Mouse (Mus musculus) limb, embryonic 14.5 days (tissue): ENCODE results near the gene Commd6. TPM values are rescaled to one million over a fixed set of nuclear protein-coding genes. Genes with fewer than 3 reads are reported as not detected.

Experiments
- ATAC-seq: fragments of 200-750 bp; cut with Nextera tagmentation; 2 replicates; pipeline ENCODE4 v1.8.0; 2017; ENCODE audit warnings: low read depth, moderate number of reproducible peaks, moderate TSS enrichment; ENCODE audit not compliant: low FRiP score
- DNase-seq: peaks from one replicate; pipeline ENCODE4 v3.0.0-alpha.2; 2015; ENCODE audit warnings: low spot score
- H3K27ac ChIP-seq: fragments of 300-500 bp; sonication (generic); replicated peaks from 2 replicates; pipeline ENCODE4 v1.5.1; 2014; ENCODE audit warnings: low read depth, mild to moderate bottlenecking, low read length, moderate library complexity, mixed read lengths
- H3K27me3 ChIP-seq: fragments of 300-500 bp; sonication (generic); 2 replicates; pipeline ENCODE4 v1.6.1; 2014; ENCODE audit warnings: low read length, mixed read lengths; ENCODE audit not compliant: control insufficient read depth, insufficient read depth
- H3K36me3 ChIP-seq: fragments of 300-500 bp; sonication (generic); 2 replicates; pipeline ENCODE4 v1.6.1; 2014; ENCODE audit warnings: mild to moderate bottlenecking, low read length, moderate library complexity, mixed read lengths; ENCODE audit not compliant: control insufficient read depth, insufficient read depth
- H3K4me1 ChIP-seq: fragments of 300-500 bp; sonication (generic); 2 replicates; pipeline ENCODE4 v1.6.1; 2014; ENCODE audit warnings: antibody characterized with exemption, low read length, mixed read lengths; ENCODE audit not compliant: control insufficient read depth, insufficient read depth
- H3K4me2 ChIP-seq: fragments of 300-500 bp; sonication (generic); replicated peaks from 2 replicates; pipeline ENCODE4 v1.6.1; 2014; ENCODE audit warnings: low read depth, mild to moderate bottlenecking, low read length, moderate library complexity; ENCODE audit not compliant: severe bottlenecking
- H3K4me3 ChIP-seq: fragments of 300-500 bp; sonication (generic); replicated peaks from 2 replicates; pipeline ENCODE4 v1.5.1; 2014; ENCODE audit warnings: low read length
- H3K9ac ChIP-seq: fragments of 300-500 bp; sonication (generic); 2 replicates; pipeline ENCODE4 v1.6.1; 2014; ENCODE audit warnings: mild to moderate bottlenecking, low read depth, low read length, moderate library complexity; ENCODE audit not compliant: severe bottlenecking
- H3K9me3 ChIP-seq: fragments of 300-500 bp; sonication (generic); 2 replicates; pipeline ENCODE4 v1.6.1; 2016; ENCODE audit warnings: low read length; ENCODE audit not compliant: control insufficient read depth
- POLR2A ChIP-seq: fragments of 200-500 bp; IDR thresholded peaks from 2 replicates; pipeline ENCODE4 v1.8.0; 2012; ENCODE audit warnings: inconsistent platforms, mild to moderate bottlenecking, moderate library complexity, borderline replicate concordance; ENCODE audit not compliant: insufficient read depth, insufficient read length; ENCODE audit errors: extremely low read depth
- WGBS: fragments of 180-500 bp; shearing (Covaris S2); extraction: QIAGEN DNeasy Blood & Tissue Kit; methylation state at CpG from one replicate; pipeline ENCODE4 v1.1.7; 2014; 5-methylcytosine and 5-hydroxymethylcytosine counted together
- polyA plus RNA-seq, 2 experiments: library from polyadenylated mRNA; depleted of rRNA in 1 of 2; stranded (reverse) in 1 of 2; unstranded in 1 of 2; fragments of >200 nt; fragmentation: Nextera tagmentation in 1 of 2; extraction: Ambion mirVana in 1 of 2; gene quantifications; 2 replicates each; pipeline versions ENCODE4 v1.2.1 to v1.2.3; 2012 to 2014

Gene Commd6
- polyA plus RNA-seq (2012; rRNA removed) (33.6 and 40.9 TPM in 2 replicates), polyA plus RNA-seq (2014; fragmentation: Nextera tagmentation; extraction: Ambion mirVana) (76.5 and 78.9 TPM in 2 replicates)

DNA sequence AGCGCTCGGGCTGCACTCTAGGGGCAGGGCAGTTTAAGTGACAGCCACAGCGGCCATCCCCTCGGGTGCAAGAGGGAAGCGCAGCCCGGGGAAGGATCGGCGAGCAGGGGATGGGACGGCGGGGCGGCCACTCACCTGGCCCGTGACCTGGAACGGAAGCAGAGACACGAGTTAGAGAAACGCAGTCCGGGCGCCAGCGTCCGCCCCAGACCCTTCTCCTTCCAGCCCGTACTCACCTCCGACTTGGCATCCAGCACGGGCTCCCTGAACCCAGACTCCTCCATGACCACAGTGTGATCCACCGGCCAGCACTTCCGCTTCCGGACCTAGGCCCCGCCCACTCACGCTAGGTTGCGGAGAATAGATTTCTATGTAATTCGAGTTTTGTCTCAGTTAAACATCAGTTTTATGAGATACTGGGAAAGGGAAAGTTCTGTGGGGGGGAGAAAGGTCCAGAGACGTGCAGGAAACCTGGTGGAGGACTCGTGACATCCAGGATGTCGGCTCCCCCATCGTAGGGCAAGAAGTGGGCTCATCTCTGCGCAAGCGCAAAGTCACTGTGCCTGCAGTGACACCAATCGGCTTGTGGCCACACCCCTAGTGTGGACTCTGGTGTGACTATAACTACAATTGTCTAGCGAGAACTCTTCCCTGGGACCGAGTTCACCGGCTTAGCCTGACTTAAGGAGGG is at the start of gene Commd6:
Gene Commd6, minus strand, starts transcription at position 534 of the 691 bp plus-strand sequence.
- H3K36me3 ChIP-seq, result peaks cover 4% of the 10 kb centered on the region; the same call in 1 of the 2 replicates
- no peaks in the 10 kb centered on the region for H3K27me3 ChIP-seq
- TF ChIP-seq POLR2A, result peak; percentile 57; the same call in 1 of the 2 replicates
- ATAC-seq, result peak; percentile 97
- H3K4me2 ChIP-seq, result peak within 1 kb of the TSS; percentile 54
- no peaks in the 10 kb centered on the region for H3K9me3 ChIP-seq
- peak within 1 kb of the TSS; percentile 58; the same call in 1 of the 2 replicates for H3K27ac ChIP-seq
- WGBS, result under 1% methylated on average over 37 of the region's 39 CpGs
- peak; percentile 94 for DNase-seq
- H3K4me1 ChIP-seq, result peaks cover 3% of the 10 kb centered on the region
- peak within 1 kb of the TSS; percentile 70 for H3K9ac ChIP-seq
- H3K4me3 ChIP-seq, result peak within 1 kb of the TSS; percentile 74

GRCm38 (mm10) chr14:101688406-101688805 is 47.9 kb upstream of the Commd6 start:
- ATAC-seq, result no peak
- peaks cover 7% of the 10 kb centered on the region for H3K36me3 ChIP-seq
- no peak overlapping the region for H3K4me3 ChIP-seq

DNA sequence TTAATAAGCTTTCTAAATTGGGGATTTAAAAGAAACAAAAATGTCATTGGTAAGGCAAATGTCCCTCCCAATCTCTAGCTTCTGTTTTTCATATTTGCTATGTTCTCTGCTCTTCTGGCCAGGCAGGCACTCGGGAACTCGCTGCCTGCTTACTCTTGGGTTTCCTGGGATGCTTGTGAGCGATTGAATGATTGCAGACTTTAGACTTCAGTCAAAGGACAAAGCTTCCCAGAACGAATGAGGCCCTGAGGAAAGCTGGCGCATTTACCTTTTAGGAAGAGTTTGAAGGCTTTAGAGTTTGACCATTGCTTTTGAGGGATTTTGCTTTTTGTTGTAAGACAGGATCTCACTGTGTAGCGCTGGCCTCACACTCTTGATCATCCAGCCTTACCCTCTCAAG is 47.2 kb upstream of the Commd6 start:
- Histone ChIP-seq H3K9me3 (no peaks in the 10 kb centered on the region), H3K36me3 (peaks cover 7% of the 10 kb centered on the region), H3K4me3 (no peak overlapping the region), H3K27me3 (no peaks in the 10 kb centered on the region), H3K4me2 (no peak overlapping the region), H3K4me1 (no peaks in the 10 kb centered on the region), H3K27ac (no peak overlapping the region), H3K9ac (no peak overlapping the region)
- no peak for ATAC-seq
- DNase-seq, result no peak
- no peak for TF ChIP-seq POLR2A
- WGBS, result 93% methylated on average over 6 of the region's 6 CpGs

More at GRCm38 (mm10) chr14:101688406-101688805, 47.9 kb upstream of the Commd6 start:
- DNase-seq, result no peak
- H3K27ac ChIP-seq, result no peak overlapping the region
- 83% methylated on average over 2 of the region's 2 CpGs for WGBS
- H3K4me1 ChIP-seq, result no peaks in the 10 kb centered on the region
- H3K9ac ChIP-seq, result no peak overlapping the region
- no peak for TF ChIP-seq POLR2A
- H3K4me2 ChIP-seq, result no peak overlapping the region
- H3K9me3 ChIP-seq, result no peaks in the 10 kb centered on the region
- H3K27me3 ChIP-seq, result no peaks in the 10 kb centered on the region

GRCm38 (mm10) chr14:101672226-101672625 is 31.7 kb upstream of the Commd6 start:
- no peak for ATAC-seq
- TF ChIP-seq POLR2A, result no peak

GRCm38 (mm10) chr14:101668626-101669025 is 28.1 kb upstream of the Commd6 start:
- H3K36me3 ChIP-seq, result peaks cover 17% of the 10 kb centered on the region
- H3K4me2 ChIP-seq, result no peak overlapping the region
- H3K27me3 ChIP-seq, result no peaks in the 10 kb centered on the region
- H3K4me1 ChIP-seq, result no peaks in the 10 kb centered on the region
- ATAC-seq, result no peak
- H3K9ac ChIP-seq, result no peak overlapping the region
- H3K9me3 ChIP-seq, result no peaks in the 10 kb centered on the region
- H3K4me3 ChIP-seq, result no peak overlapping the region
- no peak overlapping the region for H3K27ac ChIP-seq
- no peak for DNase-seq
- no peak for TF ChIP-seq POLR2A
- WGBS, result 93% methylated on average over 7 of the region's 7 CpGs

More at GRCm38 (mm10) chr14:101672226-101672625, 31.7 kb upstream of the Commd6 start:
- Histone ChIP-seq H3K27ac (no peak overlapping the region), H3K4me3 (no peak overlapping the region), H3K27me3 (no peaks in the 10 kb centered on the region), H3K4me1 (no peaks in the 10 kb centered on the region), H3K4me2 (no peak overlapping the region), H3K36me3 (peaks cover 19% of the 10 kb centered on the region), H3K9me3 (no peaks in the 10 kb centered on the region), H3K9ac (no peak overlapping the region)
- WGBS, result 82% methylated on average over 1 of the region's 1 CpGs
- no peak for DNase-seq
